Mouse (Mus musculus) brain, embryonic 14.5 days (tissue): ENCODE measurements at regions not wholly inside any gene's neighbourhood (a gene's known extent, or its start where the extent isn't known, plus 50 kb on each side); places are given as distances from the start of the nearest gene placed in this dataset.

Source experiments
- DNase-seq: peaks from one replicate; pipeline ENCODE4 v3.0.0-alpha.2; 2011; ENCODE audit warnings: low read depth
- CTCF ChIP-seq: fragments of 200-500 bp; IDR thresholded peaks from 2 replicates; pipeline ENCODE4 v1.5.1; 2012; ENCODE audit warnings: inconsistent platforms, mild to moderate bottlenecking, moderate library complexity, borderline replicate concordance; ENCODE audit not compliant: insufficient read depth, insufficient read length; ENCODE audit errors: extremely low read depth
- POLR2A ChIP-seq: fragments of 200-500 bp; IDR thresholded peaks from 2 replicates; pipeline ENCODE4 v1.6.1; 2012; ENCODE audit warnings: mild to moderate bottlenecking, inconsistent platforms, borderline replicate concordance; ENCODE audit not compliant: poor library complexity, insufficient read depth, insufficient read length, severe bottlenecking; ENCODE audit errors: extremely low read depth

- TF ChIP-seq CTCF (no peak), POLR2A (no peak)
These were observed 93.6 kb upstream of the Med14 start for GRCm38 (mm10) chrX:12855425-12855824.

GRCm38 (mm10) chrX:12851684-12852083 is 89.8 kb upstream of the Med14 start:
- DNase-seq = peak; percentile 26
- peak; percentile 19; the same call in 1 of the 2 replicates for TF ChIP-seq CTCF
- no peak for TF ChIP-seq POLR2A

More at GRCm38 (mm10) chrX:12855425-12855824, 93.6 kb upstream of the Med14 start:
- no peak for DNase-seq

GRCm38 (mm10) chrX:12844431-12844830 is 82.6 kb upstream of the Med14 start:
- TF ChIP-seq CTCF (no peak), POLR2A (no peak)
- DNase-seq = no peak

- DNase-seq = peak; percentile 59
- TF ChIP-seq POLR2A (no peak), CTCF (no peak)
These were observed 79.1 kb upstream of the Med14 start for GRCm38 (mm10) chrX:12841021-12841325.

- TF ChIP-seq CTCF (no peak), POLR2A (peak; percentile 18; the same call in 1 of the 2 replicates)
- peak; percentile 98 for DNase-seq
These were observed 78.5 kb upstream of the Med14 start for GRCm38 (mm10) chrX:12840160-12841020.

GRCm38 (mm10) chrX:12839406-12840159 is 77.7 kb upstream of the Med14 start:
- DNase-seq = peak; percentile 95
- no peak for TF ChIP-seq POLR2A
- peak; percentile 67; the same call in 1 of the 2 replicates for TF ChIP-seq CTCF

- TF ChIP-seq CTCF (no peak), POLR2A (no peak)
- DNase-seq = peak; percentile 69
These were observed 75.9 kb upstream of the Med14 start for GRCm38 (mm10) chrX:12837821-12838220.

- no peak for TF ChIP-seq CTCF
- TF ChIP-seq POLR2A = no peak
- DNase-seq = peak; percentile 17
These were observed 72.8 kb upstream of the Med14 start for GRCm38 (mm10) chrX:12834681-12835080.

DNA sequence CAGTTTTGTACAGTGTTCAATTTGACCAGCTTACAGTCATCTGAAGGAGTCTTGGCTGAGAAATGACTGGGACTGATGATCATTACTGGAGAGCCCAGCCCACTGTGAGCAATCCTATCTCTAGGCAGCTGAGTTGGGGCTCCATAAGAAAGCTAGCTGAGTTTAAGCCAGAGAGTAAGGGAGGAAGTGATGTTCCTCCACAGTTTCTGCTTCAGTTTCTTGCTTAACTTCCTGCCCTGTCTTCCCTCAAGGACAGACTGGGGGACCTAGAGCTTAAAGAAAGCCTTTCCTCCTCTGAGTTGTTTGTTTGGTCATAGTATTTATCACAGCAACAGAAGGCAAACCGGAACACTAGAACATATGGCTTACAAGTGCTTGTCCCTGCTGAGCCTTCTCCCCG is 70.8 kb upstream of the Med14 start:
- DNase-seq = no peak
- TF ChIP-seq CTCF (no peak), POLR2A (no peak)

GRCm38 (mm10) chrX:12829165-12829564 is 67.3 kb upstream of the Med14 start:
- no peak for TF ChIP-seq POLR2A
- TF ChIP-seq CTCF = no peak
- DNase-seq = no peak

- DNase-seq = no peak
- TF ChIP-seq CTCF (no peak), POLR2A (no peak)
These were observed 65.5 kb upstream of the Med14 start for GRCm38 (mm10) chrX:12827299-12827872.

DNA sequence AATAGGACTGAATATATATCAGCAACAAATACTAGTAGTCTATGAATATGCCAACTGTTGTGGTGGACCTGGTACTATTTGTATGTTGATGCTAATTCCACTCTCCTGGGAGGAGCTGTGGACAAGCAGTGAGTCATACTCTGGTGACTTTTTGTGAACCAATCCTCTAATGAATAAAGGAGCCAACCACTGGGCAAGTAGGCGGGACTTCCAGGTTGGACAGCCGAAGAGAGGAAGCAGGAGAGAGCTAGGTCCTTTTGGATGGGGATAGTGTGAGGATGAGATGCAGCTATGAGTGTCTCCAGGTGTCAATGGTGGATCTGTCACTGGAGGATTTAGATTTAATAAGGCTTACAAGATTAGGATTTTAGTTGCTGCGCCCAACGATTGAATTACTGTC is 64.8 kb upstream of the Med14 start:
- no peak for TF ChIP-seq CTCF
- TF ChIP-seq POLR2A = no peak
- no peak for DNase-seq
